Mouse (Mus musculus) heart, postnatal 0 days (tissue): ENCODE measurements around the gene Foxo6. TPM values are rescaled to one million over a fixed set of nuclear protein-coding genes. Genes with fewer than 3 reads are reported as not detected.

Experiments used
- ATAC-seq: fragments of 200-750 bp; cut with Nextera tagmentation; 2 replicates; pipeline ENCODE4 v1.8.0; 2017; ENCODE audit warnings: low read depth, moderate number of reproducible peaks, moderate library complexity; ENCODE audit not compliant: insufficient read depth
- DNase-seq: peaks from one replicate; pipeline ENCODE4 v3.0.0-alpha.2; 2016; ENCODE audit warnings: low spot score
- H3K27ac ChIP-seq: fragments of 300-500 bp; sonication (generic); 2 replicates; pipeline ENCODE4 v1.5.1; 2014; ENCODE audit warnings: low read depth, mild to moderate bottlenecking
- H3K27me3 ChIP-seq: fragments of 300-500 bp; sonication (generic); 2 replicates; pipeline ENCODE4 v1.6.1; 2014; ENCODE audit warnings: low read length, mixed read lengths; ENCODE audit not compliant: control insufficient read depth, insufficient read depth
- H3K36me3 ChIP-seq: fragments of 300-500 bp; sonication (generic); replicated peaks from 2 replicates; pipeline ENCODE4 v1.6.1; 2014; ENCODE audit warnings: low read length, mixed read lengths; ENCODE audit not compliant: control insufficient read depth, insufficient read depth
- H3K4me1 ChIP-seq: fragments of 300-500 bp; sonication (generic); 2 replicates; pipeline ENCODE4 v1.6.1; 2014; ENCODE audit warnings: antibody characterized with exemption; ENCODE audit not compliant: control insufficient read depth, insufficient read depth
- H3K4me2 ChIP-seq: fragments of 300-500 bp; sonication (generic); 2 replicates; pipeline ENCODE4 v1.6.1; 2014; ENCODE audit warnings: low read depth, mild to moderate bottlenecking, low read length, moderate library complexity
- H3K4me3 ChIP-seq: fragments of 300-500 bp; sonication (generic); 2 replicates; pipeline ENCODE4 v1.5.1; 2014; ENCODE audit warnings: low read depth, low read length
- H3K9ac ChIP-seq: fragments of 300-500 bp; sonication (generic); replicated peaks from 2 replicates; pipeline ENCODE4 v1.6.1; 2014; ENCODE audit warnings: low read depth, low read length, mixed read lengths
- H3K9me3 ChIP-seq: fragments of 300-500 bp; sonication (generic); replicated peaks from 2 replicates; pipeline ENCODE4 v1.6.1; 2016; ENCODE audit warnings: low read length; ENCODE audit not compliant: control insufficient read depth
- CTCF ChIP-seq: IDR thresholded peaks from 2 replicates; pipeline ENCODE4 v1.5.1; 2016; ENCODE audit warnings: antibody characterized with exemption, control low read depth, low read depth
- EP300 ChIP-seq: IDR thresholded peaks from 2 replicates; pipeline ENCODE4 v1.6.1; 2016; ENCODE audit warnings: antibody characterized with exemption, low read depth
- WGBS: fragments of 180-500 bp; shearing (Covaris S2); extraction: QIAGEN DNeasy Blood & Tissue Kit; methylation state at CpG from one replicate; pipeline ENCODE4 v1.1.7; 2014; 5-methylcytosine and 5-hydroxymethylcytosine counted together
- polyA plus RNA-seq: library from polyadenylated mRNA; unstranded; fragments of >200 nt; fragmentation: Nextera tagmentation; extraction: Ambion mirVana; gene quantifications from 2 replicates; pipeline ENCODE4 v1.2.1, GENCODE M21; 2015
- total RNA-seq: library from RNA; depleted of rRNA; stranded (reverse); fragments of >200 nt; gene quantifications from 2 replicates; pipeline ENCODE4 v1.2.3, GENCODE M21; 2014; ENCODE audit warnings: low replicate concordance

Gene Foxo6
- total and polyA plus RNA-seq, 2 experiments from 2014 or later = 0.38 to 1.8 TPM

GRCm38 (mm10) chr4:120331541-120331940, 44.4 kb upstream of the Foxo6 start:
- ATAC-seq (no peak), DNase-seq (no peak)
- Histone ChIP-seq H3K9ac (no peak overlapping the region), H3K4me3 (no peak overlapping the region), H3K9me3 (no peaks in the 10 kb centered on the region), H3K36me3 (no peaks in the 10 kb centered on the region), H3K27me3 (0 out of 2 replicates have a peak, but pooled peaks cover 9% of the 10 kb centered on the region), H3K4me1 (no peaks in the 10 kb centered on the region), H3K4me2 (no peak overlapping the region), H3K27ac (no peak overlapping the region)
- WGBS = 82% methylated on average over 2 of the region's 2 CpGs
- TF ChIP-seq CTCF = no peak
- no peak for TF ChIP-seq EP300

GRCm38 (mm10) chr4:120325748-120326147, 38.6 kb upstream of the Foxo6 start:
- H3K4me3 ChIP-seq = no peak overlapping the region
- no peak overlapping the region for H3K27ac ChIP-seq
- no peak overlapping the region for H3K9ac ChIP-seq
- peaks cover 15% of the 10 kb centered on the region for H3K27me3 ChIP-seq
- H3K4me1 ChIP-seq = no peaks in the 10 kb centered on the region
- no peak for DNase-seq
- WGBS = 65% methylated on average over 4 of the region's 4 CpGs
- no peak for TF ChIP-seq EP300
- no peak for TF ChIP-seq CTCF
- H3K9me3 ChIP-seq = no peaks in the 10 kb centered on the region
- H3K4me2 ChIP-seq = no peak overlapping the region
- H3K36me3 ChIP-seq = no peaks in the 10 kb centered on the region
- ATAC-seq = no peak

GRCm38 (mm10) chr4:120325051-120325450, 37.9 kb upstream of the Foxo6 start:
- no peaks in the 10 kb centered on the region for H3K36me3 ChIP-seq
- DNase-seq (no peak), ATAC-seq (no peak)
- TF ChIP-seq CTCF (no peak), EP300 (no peak)
- peaks cover 15% of the 10 kb centered on the region for H3K27me3 ChIP-seq
- no peak overlapping the region for H3K4me2 ChIP-seq
- no peaks in the 10 kb centered on the region for H3K9me3 ChIP-seq
- H3K4me3 ChIP-seq = no peak overlapping the region
- H3K27ac ChIP-seq = no peak overlapping the region
- H3K4me1 ChIP-seq = no peaks in the 10 kb centered on the region
- 79% methylated on average over 6 of the region's 6 CpGs for WGBS
- H3K9ac ChIP-seq = no peak overlapping the region

GRCm38 (mm10) chr4:120323858-120324257, 36.7 kb upstream of the Foxo6 start:
- DNase-seq (no peak), ATAC-seq (no peak)
- Histone ChIP-seq H3K4me1 (no peaks in the 10 kb centered on the region), H3K4me2 (no peak overlapping the region), H3K27me3 (peaks cover 15% of the 10 kb centered on the region), H3K36me3 (no peaks in the 10 kb centered on the region), H3K4me3 (no peak overlapping the region), H3K27ac (no peak overlapping the region), H3K9ac (no peak overlapping the region), H3K9me3 (no peaks in the 10 kb centered on the region)
- TF ChIP-seq EP300 (no peak), CTCF (no peak)
- WGBS = 63% methylated on average over 1 of the region's 1 CpGs

- peaks cover 15% of the 10 kb centered on the region for H3K27me3 ChIP-seq
- no peak overlapping the region for H3K27ac ChIP-seq
- no peak overlapping the region for H3K9ac ChIP-seq
- ATAC-seq = no peak
- DNase-seq = peak; percentile 6
- no peak overlapping the region for H3K4me3 ChIP-seq
- H3K4me1 ChIP-seq = no peaks in the 10 kb centered on the region
- no peaks in the 10 kb centered on the region for H3K9me3 ChIP-seq
- H3K4me2 ChIP-seq = no peak overlapping the region
- 24% methylated on average over 6 of the region's 6 CpGs for WGBS
- peak; percentile 67 for TF ChIP-seq CTCF
- no peak for TF ChIP-seq EP300
- no peaks in the 10 kb centered on the region for H3K36me3 ChIP-seq
Observed at GRCm38 (mm10) chr4:120323198-120323597, 36.0 kb upstream of the Foxo6 start.

GRCm38 (mm10) chr4:120317541-120317940, 30.4 kb upstream of the Foxo6 start:
- WGBS = 54% methylated on average over 2 of the region's 2 CpGs
- H3K27me3 ChIP-seq = no peaks in the 10 kb centered on the region
- no peaks in the 10 kb centered on the region for H3K9me3 ChIP-seq
- no peak for DNase-seq
- no peak for TF ChIP-seq CTCF
- TF ChIP-seq EP300 = no peak
- H3K4me2 ChIP-seq = no peak overlapping the region
- no peak for ATAC-seq
- no peaks in the 10 kb centered on the region for H3K4me1 ChIP-seq
- H3K4me3 ChIP-seq = no peak overlapping the region
- no peak overlapping the region for H3K27ac ChIP-seq
- no peak overlapping the region for H3K9ac ChIP-seq
- H3K36me3 ChIP-seq = no peaks in the 10 kb centered on the region
